Mouse (Mus musculus) cerebellum, adult 2 months (tissue): ENCODE measurements around the gene Adgrf1.

Experiments
- CTCF ChIP-seq: fragments of 200-500 bp; IDR thresholded peaks from 2 replicates; pipeline ENCODE4 v1.5.1; 2011; ENCODE audit warnings: low read depth, mild to moderate bottlenecking, control low read depth, low read length, moderate library complexity, borderline replicate concordance; ENCODE audit not compliant: insufficient read depth
- POLR2A ChIP-seq: fragments of 200-500 bp; IDR thresholded peaks from 2 replicates; pipeline ENCODE4 v1.6.1; 2011; ENCODE audit warnings: low read length, control low read depth, borderline replicate concordance; ENCODE audit not compliant: insufficient read depth

DNA sequence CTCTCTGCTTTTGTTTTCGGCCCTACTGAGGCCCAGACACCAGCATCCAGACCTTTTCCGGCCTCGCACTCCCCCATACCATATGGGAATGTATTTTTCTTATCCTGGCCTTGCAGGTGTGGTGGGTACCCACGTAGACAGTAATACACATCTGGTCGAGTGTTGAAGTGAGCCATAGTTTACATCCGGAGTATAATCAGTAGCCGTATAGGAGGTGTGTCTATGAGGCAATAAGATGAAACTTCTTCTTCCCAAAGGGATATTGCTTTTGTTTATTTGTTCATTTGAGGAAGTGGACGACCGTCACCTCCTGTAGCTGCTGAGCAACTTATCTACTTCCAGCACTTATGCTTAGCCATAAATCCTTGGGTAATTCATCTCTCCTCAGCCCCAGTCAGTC is 63.9 kb downstream of the Adgrf1 start:
- TF ChIP-seq POLR2A, result no peak
- no peak for TF ChIP-seq CTCF
